In the genomic region with DNA sequence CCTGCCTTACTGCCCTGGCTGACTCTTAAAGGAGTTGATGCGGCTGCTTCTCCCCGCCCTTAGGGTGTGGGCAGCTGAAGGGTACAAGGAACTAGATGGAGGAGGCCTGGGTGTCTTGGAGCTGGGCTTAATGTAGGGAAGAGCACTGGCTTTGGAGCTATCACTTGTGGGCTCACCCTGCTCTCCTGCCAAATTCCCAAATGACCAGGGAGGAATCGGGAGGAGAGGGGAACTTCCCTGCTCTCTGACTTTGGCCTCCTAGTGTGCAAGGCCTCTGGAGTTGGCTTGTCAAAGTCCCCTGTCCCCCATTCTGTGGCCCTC, we compare ENCODE assay signal across 9 mouse cellular contexts. TPM values are rescaled to one million over a fixed set of nuclear protein-coding genes. Genes with fewer than 3 reads are reported as not detected.
DNase-seq lines count a peak whose midpoint lies in the region; ATAC-seq and TF ChIP-seq lines count a peak whose summit lies in the region.
"Had no signal": no experiment of that assay in that cellular context is flagged by ENCODE, and none has a peak within 500 bp of the region (broad histone marks: within the 10 kb centered on the region; RNA-seq: fewer than 3 reads in every experiment).

No protein-coding gene starts in this region.

- DNase-seq in heart, adult 8-10 months (ENCODE audit: low spot score) = no peak
- DNase-seq in hindbrain, embryonic 14.5 days (ENCODE audit: low spot score) = no peak
- DNase-seq in right cerebral cortex, postnatal 10 days (ENCODE audit: low spot score in 2 of 2) = no peak
- no peak for DNase-seq in right cerebral cortex, postnatal 25 days
- DNase-seq in right cerebral cortex, adult 2 months (ENCODE audit: low spot score in 2 of 2) = no peak

- H3K4me1 ChIP-seq in heart, embryonic 13.5 days = peaks cover 17% of the 10 kb centered on the region
- H3K4me1 ChIP-seq in bone marrow macrophage, adult 2 months (ENCODE audit: control insufficient read depth, insufficient read depth, low read length) = peaks cover 15% of the 10 kb centered on the region
- H3K4me1 ChIP-seq in hindbrain, embryonic 14.5 days (replicated peaks; ENCODE audit: control insufficient read depth, insufficient read depth, low read length) = peaks cover 16% of the 10 kb centered on the region; the same call in 1 of the 2 replicates
- H3K4me1 ChIP-seq in megakaryocyte, embryonic 14.5 days = peaks cover 23% of the 10 kb centered on the region

- no peak for TF ChIP-seq CTCF in bone marrow macrophage, adult 2 months (IDR thresholded peaks at IDR 0.05; ENCODE audit: low read depth, low read length)

- H3K4me3 ChIP-seq in heart, embryonic 13.5 days = peak overlapping the region; percentile 68
- H3K4me3 ChIP-seq in bone marrow macrophage, adult 2 months (ENCODE audit: insufficient read depth, low read length) = peak overlapping the region; percentile 67
- peak overlapping the region; percentile 96 for H3K4me3 ChIP-seq in hindbrain, embryonic 14.5 days (replicated peaks; ENCODE audit: low read length)
- H3K4me3 ChIP-seq in megakaryocyte, embryonic 14.5 days (replicated peaks) = peak overlapping the region; percentile 77

- no peaks in the 10 kb centered on the region for H3K9me3 ChIP-seq in heart, embryonic 13.5 days
- H3K9me3 ChIP-seq in hindbrain, embryonic 14.5 days (ENCODE audit: control insufficient read depth, low read length) = no peaks in the 10 kb centered on the region
- peaks cover 15% of the 10 kb centered on the region for H3K9me3 ChIP-seq in megakaryocyte, embryonic 14.5 days

- TF ChIP-seq POLR2A in bone marrow macrophage, adult 2 months (IDR thresholded peaks at IDR 0.05; ENCODE audit: borderline replicate concordance, low read depth, low read length) = no peak

- H3K9ac ChIP-seq in heart, embryonic 13.5 days = peak overlapping the region; percentile 78
- H3K9ac ChIP-seq in hindbrain, embryonic 14.5 days = peak overlapping the region; percentile 94

- 15% methylated on average over 3 of the region's 3 CpGs for WGBS in heart, embryonic 13.5 days
- WGBS in hindbrain, embryonic 14.5 days = 0% methylated on average over 3 of the region's 3 CpGs

- H3K4me2 ChIP-seq in heart, embryonic 13.5 days = peak overlapping the region; percentile 76
- H3K4me2 ChIP-seq in hindbrain, embryonic 14.5 days (replicated peaks) = peak overlapping the region; percentile 95

- peak; percentile 1; the same call in 1 of the 2 replicates for ATAC-seq in heart, embryonic 13.5 days (ENCODE audit: extremely low read depth, insufficient number of reproducible peaks, low FRiP score, low TSS enrichment)
- ATAC-seq in hindbrain, embryonic 14.5 days (ENCODE audit: low FRiP score) = no peak

- peaks cover 28% of the 10 kb centered on the region for H3K36me3 ChIP-seq in heart, embryonic 13.5 days
- peaks cover 24% of the 10 kb centered on the region for H3K36me3 ChIP-seq in hindbrain, embryonic 14.5 days (replicated peaks; ENCODE audit: control insufficient read depth, insufficient read depth)
- H3K36me3 ChIP-seq in megakaryocyte, embryonic 14.5 days (replicated peaks; ENCODE audit: low read length) = no peaks in the 10 kb centered on the region

- peak overlapping the region; percentile 70 for H3K27ac ChIP-seq in heart, embryonic 13.5 days (replicated peaks)
- no peak overlapping the region for H3K27ac ChIP-seq in bone marrow macrophage, adult 2 months (ENCODE audit: insufficient read depth, low read depth, low read length)
- peak overlapping the region; percentile 82 for H3K27ac ChIP-seq in hindbrain, embryonic 14.5 days

- H3K27me3 ChIP-seq in heart, embryonic 13.5 days (replicated peaks) = peaks cover 17% of the 10 kb centered on the region
- H3K27me3 ChIP-seq in hindbrain, embryonic 14.5 days (ENCODE audit: control insufficient read depth, insufficient read depth, low read length) = no peaks in the 10 kb centered on the region
- H3K27me3 ChIP-seq in megakaryocyte, embryonic 14.5 days (replicated peaks) = peaks cover 94% of the 10 kb centered on the region

RNA-seq across cellular contexts. Expression of a gene that starts 0.7 kb away (rescaled TPM):
- 22.5 and 23.0 TPM in 2 replicates for polyA plus RNA-seq in heart, embryonic 13.5 days (2015; fragmentation: Nextera tagmentation; extraction: Ambion mirVana)
- 10 to 100 TPM; 17.9 to 26.9 (median 20.2) TPM for total RNA-seq in heart, adult 8-10 months (2022)
- 4.8 and 5.3 TPM in 2 replicates for polyA plus RNA-seq in bone marrow macrophage, adult 2 months (2012; ENCODE audit: insufficient read depth, insufficient read length, missing spikeins)
- polyA plus RNA-seq in hindbrain, embryonic 14.5 days (2014; fragmentation: Nextera tagmentation; extraction: Ambion mirVana) = 134 and 141 TPM in 2 replicates
- 9.6 TPM in 1 of 2 replicates, not detected in the other for polyA plus RNA-seq in megakaryocyte, embryonic 14.5 days (2012; ENCODE audit: insufficient read depth, low replicate concordance)
- total RNA-seq: CH12.LX had no signal

RNA-seq across cellular contexts. Expression of a gene that starts 22.9 kb away (rescaled TPM):
- 0.99 and 1.9 TPM in 2 replicates for polyA plus RNA-seq in heart, embryonic 13.5 days (2015; fragmentation: Nextera tagmentation; extraction: Ambion mirVana)
- total RNA-seq in heart, adult 8-10 months (2022) = 10 to 100 TPM; 42.1 to 52.4 (median 44.2) TPM
- polyA plus RNA-seq in bone marrow macrophage, adult 2 months (2012; ENCODE audit: insufficient read depth, insufficient read length, missing spikeins) = 19.2 and 21.6 TPM in 2 replicates
- 3.2 and 4.2 TPM in 2 replicates for polyA plus RNA-seq in hindbrain, embryonic 14.5 days (2014; fragmentation: Nextera tagmentation; extraction: Ambion mirVana)
- polyA plus RNA-seq in megakaryocyte, embryonic 14.5 days (2012; ENCODE audit: insufficient read depth, low replicate concordance) = 68.5 and 128 TPM in 2 replicates

RNA-seq across cellular contexts. Expression of a gene that starts 23.4 kb away (rescaled TPM):
- polyA plus RNA-seq in heart, embryonic 13.5 days (2015; fragmentation: Nextera tagmentation; extraction: Ambion mirVana) = 12.2 and 14.2 TPM in 2 replicates
- 10 to 100 TPM; 20.3 to 25.0 (median 21.6) TPM for total RNA-seq in heart, adult 8-10 months (2022)
- polyA plus RNA-seq in bone marrow macrophage, adult 2 months (2012; ENCODE audit: insufficient read depth, insufficient read length, missing spikeins) = 1.4 and 2.1 TPM in 2 replicates
- polyA plus RNA-seq in hindbrain, embryonic 14.5 days (2014; fragmentation: Nextera tagmentation; extraction: Ambion mirVana) = 21.4 and 23.7 TPM in 2 replicates
- 1.6 and 6.3 TPM in 2 replicates for polyA plus RNA-seq in megakaryocyte, embryonic 14.5 days (2012; ENCODE audit: insufficient read depth, low replicate concordance)

RNA-seq across cellular contexts. Expression of a gene that starts 33.4 kb away (rescaled TPM):
- not detected in 2 replicates for polyA plus RNA-seq in heart, embryonic 13.5 days (2015; fragmentation: Nextera tagmentation; extraction: Ambion mirVana)
- not detected for total RNA-seq in heart, adult 8-10 months (2022)
- not detected in 2 replicates for polyA plus RNA-seq in bone marrow macrophage, adult 2 months (2012; ENCODE audit: insufficient read depth, insufficient read length, missing spikeins)
- polyA plus RNA-seq in hindbrain, embryonic 14.5 days (2014; fragmentation: Nextera tagmentation; extraction: Ambion mirVana) = not detected in 2 replicates
- not detected in 2 replicates for polyA plus RNA-seq in megakaryocyte, embryonic 14.5 days (2012; ENCODE audit: insufficient read depth, low replicate concordance)
- total RNA-seq: CH12.LX had no signal

RNA-seq across cellular contexts. Expression of a gene that starts 39.3 kb away (rescaled TPM):
- polyA plus RNA-seq in heart, embryonic 13.5 days (2015; fragmentation: Nextera tagmentation; extraction: Ambion mirVana) = 0.37 and 0.45 TPM in 2 replicates
- not detected for total RNA-seq in heart, adult 8-10 months (2022)
- not detected in 2 replicates for polyA plus RNA-seq in bone marrow macrophage, adult 2 months (2012; ENCODE audit: insufficient read depth, insufficient read length, missing spikeins)
- polyA plus RNA-seq in hindbrain, embryonic 14.5 days (2014; fragmentation: Nextera tagmentation; extraction: Ambion mirVana) = 0.48 and 1.1 TPM in 2 replicates
- polyA plus RNA-seq in megakaryocyte, embryonic 14.5 days (2012; ENCODE audit: insufficient read depth, low replicate concordance) = not detected in 2 replicates
